Mouse (Mus musculus): ENCODE results near the gene Sbno1. TPM values are rescaled to one million over a fixed set of nuclear protein-coding genes. Genes with fewer than 3 reads are reported as not detected.
"Not testable (repeated sequence)": the region's sequence is repeated elsewhere in the genome, so short reads cannot be mapped to it uniquely, and the experiment has no call there.

Sbno1 gene
- polyA plus RNA-seq, 1 experiment = 36.3 TPM

GRCm38 (mm10) chr5:124463462-124463861 is 37.7 kb upstream of the Sbno1 start:
- TF ChIP-seq CTCF (IDR thresholded peaks at IDR 0.05; ENCODE audit: borderline replicate concordance, control insufficient read depth, extremely low read depth, insufficient read depth, low read length, poor library complexity) (no peak), POLR2A (IDR thresholded peaks at IDR 0.05; ENCODE audit: control insufficient read depth, extremely low read depth, insufficient read depth, low read length, poor library complexity) (no peak)
- Histone ChIP-seq H3K27ac (ENCODE audit: control insufficient read depth, insufficient read depth, low read length) (no peak overlapping the region), H3K4me1 (replicated peaks; ENCODE audit: control insufficient read depth, insufficient read depth, low read length) (no peaks in the 10 kb centered on the region), H3K36me3 (ENCODE audit: control insufficient read depth, insufficient read depth, low read length) (peaks cover 66% of the 10 kb centered on the region), H3K27me3 (ENCODE audit: control insufficient read depth, insufficient read depth, low read length) (no peaks in the 10 kb centered on the region), H3K4me3 (ENCODE audit: control insufficient read depth, insufficient read depth, low read length) (no peak overlapping the region)
- WGBS = 96% methylated on average over 5 of the region's 5 CpGs
- DNase-seq = no peak

GRCm38 (mm10) chr5:124462297-124463025 is 36.7 kb upstream of the Sbno1 start:
- Histone ChIP-seq H3K27ac (ENCODE audit: control insufficient read depth, insufficient read depth, low read length) (no peak overlapping the region), H3K27me3 (ENCODE audit: control insufficient read depth, insufficient read depth, low read length) (no peaks in the 10 kb centered on the region), H3K36me3 (ENCODE audit: control insufficient read depth, insufficient read depth, low read length) (peaks cover 67% of the 10 kb centered on the region), H3K4me3 (ENCODE audit: control insufficient read depth, insufficient read depth, low read length) (no peak overlapping the region), H3K4me1 (replicated peaks; ENCODE audit: control insufficient read depth, insufficient read depth, low read length) (no peaks in the 10 kb centered on the region)
- no peak for DNase-seq
- 94% methylated on average over 8 of the region's 8 CpGs for WGBS
- TF ChIP-seq CTCF (IDR thresholded peaks at IDR 0.05; ENCODE audit: borderline replicate concordance, control insufficient read depth, extremely low read depth, insufficient read depth, low read length, poor library complexity) (no peak), POLR2A (IDR thresholded peaks at IDR 0.05; ENCODE audit: control insufficient read depth, extremely low read depth, insufficient read depth, low read length, poor library complexity) (no peak)

- H3K4me3 ChIP-seq (ENCODE audit: control insufficient read depth, insufficient read depth, low read length); H3K27me3 ChIP-seq (ENCODE audit: control insufficient read depth, insufficient read depth, low read length); H3K27ac ChIP-seq (ENCODE audit: control insufficient read depth, insufficient read depth, low read length); H3K4me1 ChIP-seq (replicated peaks; ENCODE audit: control insufficient read depth, insufficient read depth, low read length); DNase-seq: not testable (repeated sequence)
- peaks cover 78% of the 10 kb centered on the region for H3K36me3 ChIP-seq (ENCODE audit: control insufficient read depth, insufficient read depth, low read length)
- 96% methylated on average over 14 of the region's 14 CpGs for WGBS
Observed at GRCm38 (mm10) chr5:124460922-124461321, 35.1 kb upstream of the Sbno1 start.

- 98% methylated on average over 6 of the region's 6 CpGs for WGBS
- TF ChIP-seq CTCF (IDR thresholded peaks at IDR 0.05; ENCODE audit: borderline replicate concordance, control insufficient read depth, extremely low read depth, insufficient read depth, low read length, poor library complexity) = no peak
- TF ChIP-seq POLR2A (IDR thresholded peaks at IDR 0.05; ENCODE audit: control insufficient read depth, extremely low read depth, insufficient read depth, low read length, poor library complexity) = no peak
- Histone ChIP-seq H3K4me1 (replicated peaks; ENCODE audit: control insufficient read depth, insufficient read depth, low read length) (no peaks in the 10 kb centered on the region), H3K27me3 (ENCODE audit: control insufficient read depth, insufficient read depth, low read length) (no peaks in the 10 kb centered on the region), H3K4me3 (ENCODE audit: control insufficient read depth, insufficient read depth, low read length) (no peak overlapping the region), H3K27ac (ENCODE audit: control insufficient read depth, insufficient read depth, low read length) (no peak overlapping the region), H3K36me3 (ENCODE audit: control insufficient read depth, insufficient read depth, low read length) (peaks cover 91% of the 10 kb centered on the region)
- DNase-seq = no peak
Observed at GRCm38 (mm10) chr5:124456762-124457161, 31.0 kb upstream of the Sbno1 start.

GRCm38 (mm10) chr5:124454082-124454419 is 28.2 kb upstream of the Sbno1 start:
- H3K4me1 ChIP-seq (replicated peaks; ENCODE audit: control insufficient read depth, insufficient read depth, low read length) = no peaks in the 10 kb centered on the region
- no peak for TF ChIP-seq POLR2A (IDR thresholded peaks at IDR 0.05; ENCODE audit: control insufficient read depth, extremely low read depth, insufficient read depth, low read length, poor library complexity)
- TF ChIP-seq CTCF (IDR thresholded peaks at IDR 0.05; ENCODE audit: borderline replicate concordance, control insufficient read depth, extremely low read depth, insufficient read depth, low read length, poor library complexity) = no peak
- no peak overlapping the region for H3K27ac ChIP-seq (ENCODE audit: control insufficient read depth, insufficient read depth, low read length)
- no peaks in the 10 kb centered on the region for H3K27me3 ChIP-seq (ENCODE audit: control insufficient read depth, insufficient read depth, low read length)
- H3K4me3 ChIP-seq (ENCODE audit: control insufficient read depth, insufficient read depth, low read length) = no peak overlapping the region
- peaks cover 88% of the 10 kb centered on the region for H3K36me3 ChIP-seq (ENCODE audit: control insufficient read depth, insufficient read depth, low read length)
- no peak for DNase-seq
- WGBS = 97% methylated on average over 1 of the region's 1 CpGs

- Histone ChIP-seq H3K27ac (ENCODE audit: control insufficient read depth, insufficient read depth, low read length) (no peak overlapping the region), H3K27me3 (ENCODE audit: control insufficient read depth, insufficient read depth, low read length) (no peaks in the 10 kb centered on the region), H3K36me3 (ENCODE audit: control insufficient read depth, insufficient read depth, low read length) (peaks cover 88% of the 10 kb centered on the region), H3K4me3 (ENCODE audit: control insufficient read depth, insufficient read depth, low read length) (no peak overlapping the region), H3K4me1 (replicated peaks; ENCODE audit: control insufficient read depth, insufficient read depth, low read length) (no peaks in the 10 kb centered on the region)
- 93% methylated on average over 13 of the region's 13 CpGs for WGBS
- TF ChIP-seq POLR2A (IDR thresholded peaks at IDR 0.05; ENCODE audit: control insufficient read depth, extremely low read depth, insufficient read depth, low read length, poor library complexity) = no peak
- no peak for TF ChIP-seq CTCF (IDR thresholded peaks at IDR 0.05; ENCODE audit: borderline replicate concordance, control insufficient read depth, extremely low read depth, insufficient read depth, low read length, poor library complexity)
- no peak for DNase-seq
Observed at GRCm38 (mm10) chr5:124453339-124454081, 27.7 kb upstream of the Sbno1 start.
